Mouse (Mus musculus): ENCODE data around the gene Gemin8. TPM values are rescaled to one million over a fixed set of nuclear protein-coding genes. Genes with fewer than 3 reads are reported as not detected.

The Gemin8 gene
- total RNA-seq (2015; ENCODE audit: low replicate concordance) (10.8 and 17.2 TPM in 2 replicates), total RNA-seq (2017; ENCODE audit: low replicate concordance) (6.6 and 8.9 TPM in 2 replicates)

- ATAC-seq (replicated peaks; ENCODE audit: low FRiP score, poor library complexity, severe bottlenecking): peak; percentile 98
Measured at GRCm38 (mm10) chrX:166169892-166170799, at the start of gene Gemin8. Gene Gemin8, plus strand, starts transcription at chrX:166170454.

- ATAC-seq (replicated peaks; ENCODE audit: low FRiP score, poor library complexity, severe bottlenecking): no peak
Measured at GRCm38 (mm10) chrX:166147158-166147846, 23.0 kb upstream of the Gemin8 start.

DNA sequence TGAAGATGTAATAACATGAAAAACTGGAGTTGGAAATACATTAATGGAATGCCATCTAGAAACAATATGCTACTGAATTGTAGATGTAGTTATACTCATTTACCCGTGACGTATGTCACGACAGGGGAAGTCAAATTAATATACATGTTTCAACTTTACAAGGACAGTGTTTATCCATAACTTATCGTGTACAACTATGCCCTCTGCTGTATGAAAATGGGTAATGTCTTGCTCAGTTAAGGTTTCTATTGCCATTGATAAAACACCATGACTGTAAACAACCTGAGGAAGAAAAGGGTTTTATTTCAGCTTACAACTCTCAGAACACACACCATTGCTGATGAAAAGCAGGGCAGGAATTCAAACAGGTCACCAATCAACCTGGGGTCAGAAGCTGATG, 7.5 kb upstream of the Gemin8 start:
- no peak for ATAC-seq (replicated peaks; ENCODE audit: low FRiP score, poor library complexity, severe bottlenecking)

- no peak for ATAC-seq (replicated peaks; ENCODE audit: low FRiP score, poor library complexity, severe bottlenecking)
Measured at GRCm38 (mm10) chrX:166167307-166167706, 2.9 kb upstream of the Gemin8 start.

DNA sequence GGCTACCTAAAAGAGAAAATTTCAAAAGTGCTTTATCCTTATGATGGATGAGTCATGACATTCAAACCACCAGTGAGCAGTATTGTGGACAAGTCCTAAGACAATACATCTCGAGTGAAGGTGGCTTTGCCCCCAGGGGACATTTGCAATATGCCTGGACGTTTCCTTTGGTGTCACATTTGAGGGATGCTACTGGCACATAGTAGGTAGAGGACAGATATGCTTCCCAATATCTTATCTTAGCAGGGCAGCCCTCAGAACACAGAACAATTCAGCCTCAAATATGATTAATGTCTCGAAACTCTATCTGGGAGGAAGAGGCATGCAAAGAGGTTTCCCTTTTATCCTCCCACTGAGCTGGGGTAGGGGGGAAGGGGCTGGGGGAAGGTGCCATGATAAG, 2.3 kb upstream of the Gemin8 start:
- ATAC-seq (replicated peaks; ENCODE audit: low FRiP score, poor library complexity, severe bottlenecking): no peak

GRCm38 (mm10) chrX:166170800-166171738, 815 bp downstream of the Gemin8 start:
- ATAC-seq (replicated peaks; ENCODE audit: low FRiP score, poor library complexity, severe bottlenecking): no peak

DNA sequence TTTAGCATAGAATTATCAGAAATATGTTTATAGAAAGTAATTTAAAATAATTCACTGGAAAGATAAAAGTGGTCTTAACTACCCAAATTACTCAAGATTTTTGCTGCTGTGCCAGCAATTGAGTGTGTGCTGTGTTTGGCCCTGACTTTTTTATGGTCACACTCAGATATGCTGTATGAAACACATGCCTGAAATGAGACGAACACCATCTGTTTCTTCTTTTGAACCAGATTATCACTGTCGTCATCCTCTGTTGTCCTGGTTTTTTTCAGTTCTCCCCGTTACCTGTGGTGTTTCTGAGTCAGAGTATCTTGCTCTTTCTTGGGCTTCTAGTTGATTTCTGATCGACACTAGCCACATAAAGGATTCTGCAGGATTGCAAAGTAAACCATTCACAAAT, 1.8 kb downstream of the Gemin8 start:
- ATAC-seq (replicated peaks; ENCODE audit: low FRiP score, poor library complexity, severe bottlenecking): no peak

GRCm38 (mm10) chrX:166172661-166173060, 2.4 kb downstream of the Gemin8 start:
- no peak for ATAC-seq (replicated peaks; ENCODE audit: low FRiP score, poor library complexity, severe bottlenecking)

- ATAC-seq (replicated peaks; ENCODE audit: low FRiP score, poor library complexity, severe bottlenecking): no peak
Measured at GRCm38 (mm10) chrX:166173796-166174195, 3.5 kb downstream of the Gemin8 start.

DNA sequence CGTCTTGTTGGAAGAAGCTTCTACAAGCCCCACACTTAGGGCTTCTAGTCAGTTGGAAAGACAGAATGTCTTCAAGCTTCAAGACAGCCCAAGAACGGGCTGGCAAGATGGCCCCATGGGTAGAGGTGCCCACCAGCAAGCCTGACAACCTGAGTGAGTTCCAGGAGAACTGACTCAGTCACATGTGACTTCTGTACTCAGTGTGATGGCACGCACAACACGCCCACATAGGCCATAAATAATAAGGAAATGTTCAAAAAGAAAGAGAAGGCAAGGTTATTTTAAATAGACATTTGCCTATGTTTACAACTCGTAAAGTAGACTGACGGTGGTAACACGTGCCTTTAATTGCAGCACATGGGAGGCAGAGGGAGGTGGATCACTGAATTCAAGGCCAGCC, 7.7 kb downstream of the Gemin8 start:
- ATAC-seq (replicated peaks; ENCODE audit: low FRiP score, poor library complexity, severe bottlenecking): no peak

DNA sequence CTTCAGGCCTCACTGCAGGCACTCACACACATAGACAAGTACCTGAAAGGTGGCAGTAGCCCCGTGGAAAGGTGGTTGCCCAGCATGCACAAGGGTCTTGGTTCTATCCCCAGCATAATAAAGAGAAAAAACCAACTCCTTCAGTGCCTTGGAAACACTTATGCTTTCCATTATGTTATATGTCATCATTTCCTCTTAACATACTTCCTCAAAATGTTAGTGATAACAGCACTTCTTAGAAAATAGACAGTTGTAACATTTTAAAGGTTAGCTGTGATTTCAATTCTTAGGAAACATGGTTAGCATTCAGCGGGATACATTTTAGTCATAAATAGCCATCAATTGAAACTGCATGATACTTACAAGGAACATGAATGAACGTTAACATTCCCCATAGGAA, 12.8 kb downstream of the Gemin8 start:
- no peak for ATAC-seq (replicated peaks; ENCODE audit: low FRiP score, poor library complexity, severe bottlenecking)

GRCm38 (mm10) chrX:166185327-166185913, 15.2 kb downstream of the Gemin8 start:
- ATAC-seq (replicated peaks; ENCODE audit: low FRiP score, poor library complexity, severe bottlenecking): no peak

GRCm38 (mm10) chrX:166187803-166188202, 17.5 kb downstream of the Gemin8 start:
- ATAC-seq (replicated peaks; ENCODE audit: low FRiP score, poor library complexity, severe bottlenecking): no peak

DNA sequence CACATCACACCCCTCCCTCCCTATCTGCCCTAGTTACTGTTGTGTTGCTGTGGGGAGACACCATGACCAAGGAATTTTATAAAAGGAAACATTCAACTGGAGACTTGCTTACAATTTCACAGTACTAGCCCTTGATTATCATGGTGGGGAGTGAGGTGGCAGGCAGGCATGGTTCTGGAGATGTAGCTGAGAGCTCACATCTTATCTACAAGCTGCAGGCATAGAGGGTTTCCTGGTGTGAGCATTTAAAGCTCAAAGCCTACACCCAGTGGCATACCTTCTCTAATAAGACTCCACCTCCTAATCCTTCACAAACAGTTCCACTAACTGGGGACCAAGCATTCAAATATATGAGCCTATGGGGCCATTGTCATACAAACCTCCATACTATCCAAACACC, 26.1 kb downstream of the Gemin8 start:
- ATAC-seq (replicated peaks; ENCODE audit: low FRiP score, poor library complexity, severe bottlenecking): peak; percentile 76

GRCm38 (mm10) chrX:166198266-166198665, 28.0 kb downstream of the Gemin8 start:
- no peak for ATAC-seq (replicated peaks; ENCODE audit: low FRiP score, poor library complexity, severe bottlenecking)

DNA sequence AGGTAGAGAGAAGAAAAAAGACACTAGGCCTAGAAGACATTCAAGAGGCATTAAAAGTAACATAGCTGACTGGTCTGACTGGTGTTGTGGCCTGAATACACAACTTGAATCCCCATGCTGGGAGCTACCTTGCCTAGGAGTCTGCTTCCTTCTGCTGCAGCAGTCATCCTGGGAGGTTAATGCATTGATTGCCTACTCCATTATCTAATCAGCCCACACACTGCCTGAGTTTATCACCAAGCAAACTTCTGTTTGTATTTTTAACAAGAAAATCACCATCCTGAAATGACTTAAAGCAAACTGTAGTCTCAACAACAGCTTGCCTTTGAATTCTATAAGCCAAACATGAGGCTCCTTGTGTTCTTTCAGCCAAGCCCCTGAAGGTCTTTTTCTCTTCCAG, 29.6 kb downstream of the Gemin8 start:
- no peak for ATAC-seq (replicated peaks; ENCODE audit: low FRiP score, poor library complexity, severe bottlenecking)

- no peak for ATAC-seq (replicated peaks; ENCODE audit: low FRiP score, poor library complexity, severe bottlenecking)
Measured at GRCm38 (mm10) chrX:166214576-166214975, 44.3 kb downstream of the Gemin8 start.

- ATAC-seq (replicated peaks; ENCODE audit: low FRiP score, poor library complexity, severe bottlenecking): no peak
Measured at GRCm38 (mm10) chrX:166216248-166216647, 46.0 kb downstream of the Gemin8 start.

GRCm38 (mm10) chrX:166216720-166217119, 46.5 kb downstream of the Gemin8 start:
- ATAC-seq (replicated peaks; ENCODE audit: low FRiP score, poor library complexity, severe bottlenecking): no peak

GRCm38 (mm10) chrX:166219331-166219730, 49.1 kb downstream of the Gemin8 start:
- no peak for ATAC-seq (replicated peaks; ENCODE audit: low FRiP score, poor library complexity, severe bottlenecking)
